Comparison of ENCODE assay signal across 22 mouse cellular contexts in the genomic region with DNA sequence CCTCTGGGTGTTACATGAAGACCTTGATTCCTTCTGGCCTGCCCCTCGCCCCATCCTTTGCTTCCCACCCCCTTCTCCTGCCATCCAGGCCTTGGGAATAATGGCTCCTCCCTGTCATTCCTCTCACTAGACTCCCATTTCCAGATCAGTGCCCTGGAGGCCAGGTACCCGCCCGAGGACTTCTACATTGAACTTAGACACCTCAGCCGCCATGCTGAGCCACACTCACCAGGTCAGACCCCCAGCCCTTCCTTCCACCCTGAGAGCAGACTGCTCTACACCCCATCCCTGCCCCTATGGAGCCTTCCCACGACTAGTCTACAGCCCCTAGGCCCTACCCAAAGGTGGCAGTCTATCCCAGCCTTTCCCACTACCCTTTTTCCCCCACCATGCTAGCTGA. TPM values are rescaled to one million over a fixed set of nuclear protein-coding genes. Genes with fewer than 3 reads are reported as not detected.
A peak's percentile ranks its signal among the peaks of the same experiment; 100 is the strongest.
DNase-seq lines count a peak whose midpoint lies in the region; ATAC-seq and TF ChIP-seq lines count a peak whose summit lies in the region.
"Had no signal": no experiment of that assay in that cellular context is flagged by ENCODE, and none has a peak within 500 bp of the region (broad histone marks: within the 10 kb centered on the region; RNA-seq: fewer than 3 reads in every experiment).

No protein-coding gene starts in this region.

- no peak overlapping the region for H3K9ac ChIP-seq in intestine, postnatal 0 days (ENCODE audit: low read depth, low read length)
- no peak overlapping the region for H3K9ac ChIP-seq in intestine, embryonic 16.5 days (ENCODE audit: low read depth, low read length)
- no peak overlapping the region for H3K9ac ChIP-seq in liver, embryonic 11.5 days (ENCODE audit: low read depth, low read length)

- peaks cover 31% of the 10 kb centered on the region for H3K36me3 ChIP-seq in intestine, postnatal 0 days (ENCODE audit: control insufficient read depth, insufficient read depth)
- H3K36me3 ChIP-seq in intestine, embryonic 16.5 days (ENCODE audit: control insufficient read depth, insufficient read depth, low read length), result peaks cover 3% of the 10 kb centered on the region
- H3K36me3 ChIP-seq in liver, embryonic 11.5 days (ENCODE audit: control insufficient read depth, insufficient read depth, low read length), result peaks cover 8% of the 10 kb centered on the region; the same call in 1 of the 2 replicates

- no peak overlapping the region for H3K4me2 ChIP-seq in intestine, postnatal 0 days (replicated peaks; ENCODE audit: low read depth)
- H3K4me2 ChIP-seq in intestine, embryonic 16.5 days (ENCODE audit: low read depth, low read length), result no peak overlapping the region
- no peak overlapping the region for H3K4me2 ChIP-seq in liver, embryonic 11.5 days

- no peaks in the 10 kb centered on the region for H3K27me3 ChIP-seq in intestine, postnatal 0 days (replicated peaks; ENCODE audit: control insufficient read depth, insufficient read depth, low read length)
- no peaks in the 10 kb centered on the region for H3K27me3 ChIP-seq in intestine, embryonic 16.5 days (replicated peaks; ENCODE audit: control insufficient read depth, insufficient read depth, low read length)
- H3K27me3 ChIP-seq in liver, embryonic 11.5 days (replicated peaks; ENCODE audit: control insufficient read depth, insufficient read depth, low read length), result no peaks in the 10 kb centered on the region
- H3K27me3 ChIP-seq: CH12.LX, Patski had no signal

- no peak for ATAC-seq in intestine, postnatal 0 days
- no peak for ATAC-seq in intestine, embryonic 16.5 days
- ATAC-seq in liver, embryonic 11.5 days (replicated peaks; ENCODE audit: low FRiP score), result no peak
- ATAC-seq: activated CD4-positive, CD25-positive, alpha-beta regulatory T cell, adult 4 months; CD4-positive, CD25-positive, alpha-beta regulatory T cell, adult 4 months; Patski had no signal

- H3K4me3 ChIP-seq in intestine, postnatal 0 days (ENCODE audit: low read depth, low read length), result no peak overlapping the region
- H3K4me3 ChIP-seq in intestine, embryonic 16.5 days (ENCODE audit: low read length), result no peak overlapping the region
- H3K4me3 ChIP-seq in liver, embryonic 11.5 days (ENCODE audit: low read depth, low read length), result no peak overlapping the region

- DNase-seq in heart, adult 11 months, result peak; percentile 76
- DNase-seq in heart, postnatal 4 days, result no peak
- DNase-seq in liver, embryonic 11.5 days (ENCODE audit: low spot score), result peak; percentile 26
- DNase-seq in liver, result no peak
- DNase-seq in testis, postnatal 10 days (ENCODE audit: low spot score), result peak; percentile 36
- no peak for DNase-seq in testis, postnatal 14 days (ENCODE audit: low spot score)
- DNase-seq: adrenal gland, adult 2 months; adrenal gland, adult 8-10 months; adrenal gland, postnatal 10 days; adrenal gland, postnatal 14 days; adrenal gland, postnatal 25 days; adrenal gland, postnatal 36 days; B cell, adult 2 months; cerebellum, adult 11 months; cerebellum, adult 11-12 months had no signal

- TF ChIP-seq CTCF in intestine, postnatal 0 days (IDR thresholded peaks at IDR 0.05; ENCODE audit: low read depth), result no peak

- H3K27ac ChIP-seq in intestine, postnatal 0 days (ENCODE audit: low read depth, low read length), result 0 out of 2 replicates have a peak overlapping the region, but pooled peaks have one; percentile 75
- H3K27ac ChIP-seq in intestine, embryonic 16.5 days (ENCODE audit: low read length), result no peak overlapping the region
- no peak overlapping the region for H3K27ac ChIP-seq in liver, embryonic 11.5 days (ENCODE audit: low read depth, low read length)

- H3K9me3 ChIP-seq in intestine, postnatal 0 days (ENCODE audit: control insufficient read depth), result no peaks in the 10 kb centered on the region
- no peaks in the 10 kb centered on the region for H3K9me3 ChIP-seq in intestine, embryonic 16.5 days (ENCODE audit: control insufficient read depth, low read length)
- no peaks in the 10 kb centered on the region for H3K9me3 ChIP-seq in liver, embryonic 11.5 days (ENCODE audit: control insufficient read depth, low read length)
- H3K9me3 ChIP-seq: G1E had no signal

- peaks cover 24% of the 10 kb centered on the region for H3K4me1 ChIP-seq in intestine, postnatal 0 days (replicated peaks; ENCODE audit: control insufficient read depth, insufficient read depth, low read length)
- H3K4me1 ChIP-seq in intestine, embryonic 16.5 days (ENCODE audit: control insufficient read depth, insufficient read depth, low read length), result peaks cover 24% of the 10 kb centered on the region
- no peaks in the 10 kb centered on the region for H3K4me1 ChIP-seq in liver, embryonic 11.5 days (replicated peaks; ENCODE audit: control insufficient read depth, insufficient read depth, low read length)

- whole genome bisulfite sequencing in intestine, postnatal 0 days, result 81% methylated on average over 5 of the region's 5 CpGs
- WGBS in intestine, embryonic 16.5 days, result 89% methylated on average over 5 of the region's 5 CpGs
- WGBS in liver, embryonic 11.5 days, result 78% methylated on average over 5 of the region's 5 CpGs

RNA-seq across cellular contexts. Expression of gene Rab11a, which starts 39.9 kb away (rescaled TPM):
- 100 to 1,000 TPM; 268 to 285 TPM for total RNA-seq in heart, postnatal 4 days (2021)
- 1,986 and 2,053 TPM in 2 replicates for polyA plus RNA-seq in intestine, postnatal 0 days (2015; fragmentation: Nextera tagmentation; extraction: Ambion mirVana)
- polyA plus RNA-seq in intestine, embryonic 16.5 days (2015; fragmentation: Nextera tagmentation; extraction: Ambion mirVana), result 645 and 812 TPM in 2 replicates
- polyA plus RNA-seq in liver, embryonic 11.5 days (2014; fragmentation: Nextera tagmentation; extraction: Ambion mirVana), result 341 TPM in 2 replicates

Comparison
In these comparisons a context has a peak if more than half of its experiments do, and no peak if none do; other contexts are left out.
1. DNase-seq: peak in heart, adult 11 months (single experiment), liver, embryonic 11.5 days (single experiment) and testis, postnatal 10 days (single experiment); none in heart, postnatal 4 days (single experiment), liver (single experiment) and testis, postnatal 14 days (single experiment).